Mouse (Mus musculus) erythroid progenitor cell, adult 5-6 weeks (primary cell): ENCODE results near the gene Ttc16. TPM values are rescaled to one million over a fixed set of nuclear protein-coding genes. Genes with fewer than 3 reads are reported as not detected.

Experiments used
- ATAC-seq: replicated peaks from 2 replicates; pipeline ENCODE4 v1.8.0; 2016; ENCODE audit warnings: moderate number of reproducible peaks, mild to moderate bottlenecking, moderate TSS enrichment, inconsistent platforms; ENCODE audit not compliant: poor library complexity, low FRiP score, severe bottlenecking
- total RNA-seq, 2 experiments: library from RNA; stranded (forward) in 1 of 2; stranded (reverse) in 1 of 2; fragments of 150-400 nt in 1 of 2; fragments of 186-747, 209-891 nt in 1 of 2; gene quantifications; 2 replicates each; pipeline versions ENCODE4 v1.2.3 to v1.2.4; 2015 to 2017; ENCODE audit warnings: low replicate concordance in 2 of 2

Ttc16 gene
- total RNA-seq, 2 experiments from 2014 or later, result 1.3 TPM; not detected in 1

GRCm38 (mm10) chr2:32784048-32784681 is 8.7 kb upstream of the Ttc16 start, which contains the start of gene Cfap157:
Gene Cfap157, minus strand, starts transcription at chr2:32784428.
- ATAC-seq, result no peak

DNA sequence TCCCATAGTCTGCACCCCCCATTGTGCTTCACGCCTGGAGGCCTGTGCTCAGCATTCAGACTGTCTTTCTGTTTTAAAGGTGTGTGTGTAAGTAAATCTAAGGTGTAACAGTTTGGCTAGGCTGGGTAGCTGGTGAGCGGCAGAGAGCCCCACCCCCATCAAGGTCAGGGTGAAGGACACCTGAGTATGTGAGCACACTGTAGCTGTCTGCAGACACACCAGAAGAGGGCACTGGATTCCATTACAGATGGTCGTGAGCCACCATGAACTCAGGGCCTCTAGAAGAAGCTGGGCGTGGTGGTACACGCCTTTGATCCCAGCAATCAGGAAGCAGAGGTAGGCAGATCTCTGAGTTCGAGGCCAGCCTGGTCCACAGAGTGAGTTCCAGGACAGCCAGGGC is 6.3 kb upstream of the Ttc16 start:
- no peak for ATAC-seq

DNA sequence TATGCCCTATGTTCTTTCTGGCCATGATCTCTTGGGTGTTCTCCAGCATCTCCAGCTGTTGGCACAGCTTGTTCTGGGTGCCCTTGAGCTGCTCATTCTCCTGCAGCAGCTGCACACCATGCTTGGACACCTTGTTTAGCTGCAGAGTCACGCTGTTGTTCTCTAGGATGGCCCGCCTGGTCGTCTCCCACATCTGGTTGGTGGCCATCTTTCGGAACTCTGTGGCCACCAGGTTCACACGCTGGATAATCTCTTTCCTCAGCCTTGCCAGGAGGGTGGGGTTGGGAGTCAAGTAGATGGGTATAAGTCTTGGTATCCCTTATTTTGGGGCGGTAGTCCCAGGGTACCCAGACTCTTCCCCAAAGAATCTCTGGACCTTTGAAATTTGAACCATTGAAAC is 4.3 kb upstream of the Ttc16 start:
- ATAC-seq, result no peak

GRCm38 (mm10) chr2:32779131-32779530 is 3.7 kb upstream of the Ttc16 start:
- ATAC-seq, result no peak

DNA sequence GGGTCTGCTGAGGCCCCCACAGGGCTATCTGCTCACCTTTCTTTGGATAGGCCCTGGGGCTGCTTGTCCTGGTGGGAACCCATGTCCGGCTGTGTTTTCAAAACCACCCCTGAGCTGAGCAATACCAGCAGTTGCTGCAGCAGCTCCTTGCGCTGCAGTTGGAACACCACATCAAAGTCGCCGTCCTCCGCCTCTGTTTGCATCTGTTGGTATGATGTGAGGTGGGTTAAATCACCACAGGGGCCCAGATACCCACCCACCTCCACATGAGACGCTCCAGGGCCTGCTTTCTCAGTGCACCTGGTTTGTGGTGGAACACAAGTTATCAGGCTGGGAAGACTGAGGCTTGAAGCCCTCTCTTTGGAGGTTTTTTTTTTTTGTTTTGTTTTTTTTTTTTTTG is 2.6 kb upstream of the Ttc16 start:
- ATAC-seq, result no peak

DNA sequence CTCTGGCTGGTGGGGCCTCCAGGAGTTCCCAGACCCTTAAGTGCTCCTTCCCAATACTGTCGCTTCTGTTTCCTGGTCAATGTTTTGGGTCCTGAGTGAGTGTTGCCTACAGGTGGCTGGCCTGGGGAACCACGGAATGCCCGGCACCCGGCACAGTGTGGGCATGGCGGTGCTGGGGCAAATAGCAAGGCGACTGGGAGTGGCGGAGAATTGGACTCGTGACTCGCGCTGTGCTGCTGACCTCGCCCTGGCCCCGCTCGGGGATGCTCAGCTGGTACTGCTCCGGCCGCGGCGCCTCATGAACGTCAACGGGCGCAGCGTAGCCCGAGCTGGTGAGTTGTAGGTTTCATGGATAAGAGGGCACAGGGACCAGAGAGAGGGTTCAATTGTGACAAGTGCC is 759 bp upstream of the Ttc16 start:
- no peak for ATAC-seq

DNA sequence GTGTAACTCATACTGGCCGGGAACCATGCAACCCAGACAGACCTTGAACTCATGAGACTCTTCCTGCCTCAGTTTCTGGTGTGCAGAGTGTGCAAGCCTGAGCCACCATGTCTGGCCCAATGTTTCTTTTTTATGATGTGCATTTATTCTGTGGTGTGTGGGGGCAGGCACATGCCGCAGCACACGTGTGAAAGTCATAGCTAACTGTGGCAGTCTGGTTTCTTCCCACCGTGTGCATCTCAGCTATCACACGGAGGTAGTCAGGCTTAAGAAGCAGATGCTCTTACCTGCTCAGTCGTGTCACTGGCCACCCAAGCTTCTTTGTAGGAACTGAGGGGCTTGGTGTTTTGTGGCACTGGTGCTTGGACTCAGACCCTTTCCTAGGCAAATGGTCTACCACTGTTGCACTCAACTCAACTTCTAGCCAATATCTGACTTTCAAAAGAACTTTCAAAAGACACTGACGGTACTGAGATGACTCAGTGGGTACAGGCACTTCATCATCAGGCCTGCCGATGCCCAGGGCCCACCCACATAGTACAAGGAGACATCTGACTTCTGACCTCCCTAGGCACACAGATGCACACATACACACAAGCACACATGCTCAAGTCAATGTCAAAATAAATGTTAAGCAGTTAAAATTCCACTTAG is 2.7 kb downstream of the Ttc16 start:
- no peak for ATAC-seq

- ATAC-seq, result no peak
These were observed 3.5 kb downstream of the Ttc16 start for GRCm38 (mm10) chr2:32771886-32772285.

DNA sequence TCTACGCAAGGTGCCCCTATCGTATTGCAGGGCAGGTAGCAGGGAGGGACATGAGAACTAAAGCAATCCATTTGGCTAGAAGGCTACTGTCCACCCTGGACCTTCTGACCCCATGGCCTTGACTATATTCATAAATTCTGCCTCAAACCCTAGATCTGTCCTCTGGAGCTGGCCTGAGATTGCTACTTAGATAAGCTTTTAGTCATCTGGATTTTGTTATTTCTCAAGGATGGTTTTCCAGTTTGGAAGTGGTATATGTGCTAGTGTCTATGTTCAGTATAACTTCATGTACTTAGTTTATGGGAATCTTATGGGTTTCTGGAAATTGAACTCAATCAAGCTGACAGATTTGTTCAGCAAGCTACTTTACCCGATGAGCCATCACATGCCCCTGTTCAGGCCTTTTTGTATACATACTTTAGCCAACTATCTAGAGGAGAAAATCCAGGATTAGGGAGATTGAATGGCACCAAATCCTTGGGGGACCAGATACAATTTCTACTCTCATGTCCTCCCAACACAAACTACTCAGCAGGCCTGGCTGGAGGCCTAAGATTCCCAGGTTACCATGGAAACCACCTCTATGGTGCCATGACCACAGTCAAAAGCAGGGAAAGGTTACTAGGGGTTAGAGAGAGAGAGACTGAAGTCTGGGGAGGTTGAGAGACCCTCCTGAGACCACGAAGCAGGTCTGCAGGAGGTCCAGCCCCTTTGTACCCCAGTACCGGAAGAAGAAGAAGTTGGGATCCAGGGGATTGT is 5.9 kb downstream of the Ttc16 start:
- ATAC-seq, result no peak

GRCm38 (mm10) chr2:32768661-32769285 is 6.7 kb downstream of the Ttc16 start:
- no peak for ATAC-seq

DNA sequence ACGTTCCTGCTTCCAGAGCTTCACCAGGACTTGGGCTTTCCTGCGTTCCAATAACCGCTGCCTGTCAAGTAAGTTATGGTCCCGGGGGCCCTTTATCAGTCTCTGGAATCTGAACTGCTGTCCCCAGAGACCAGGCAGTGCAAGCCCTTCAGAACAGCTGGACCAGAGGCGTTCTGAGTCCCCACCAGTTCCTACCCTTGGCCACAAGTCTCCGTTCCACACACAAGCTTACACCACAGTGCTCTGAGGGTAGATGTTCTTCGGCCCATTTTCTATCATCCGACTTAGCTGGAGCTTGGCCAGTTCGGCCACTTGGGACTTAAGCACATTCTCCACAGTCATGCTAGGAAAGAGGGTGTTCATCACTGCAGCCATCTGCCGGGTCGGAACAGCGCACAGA is 8.2 kb downstream of the Ttc16 start:
- ATAC-seq, result no peak

DNA sequence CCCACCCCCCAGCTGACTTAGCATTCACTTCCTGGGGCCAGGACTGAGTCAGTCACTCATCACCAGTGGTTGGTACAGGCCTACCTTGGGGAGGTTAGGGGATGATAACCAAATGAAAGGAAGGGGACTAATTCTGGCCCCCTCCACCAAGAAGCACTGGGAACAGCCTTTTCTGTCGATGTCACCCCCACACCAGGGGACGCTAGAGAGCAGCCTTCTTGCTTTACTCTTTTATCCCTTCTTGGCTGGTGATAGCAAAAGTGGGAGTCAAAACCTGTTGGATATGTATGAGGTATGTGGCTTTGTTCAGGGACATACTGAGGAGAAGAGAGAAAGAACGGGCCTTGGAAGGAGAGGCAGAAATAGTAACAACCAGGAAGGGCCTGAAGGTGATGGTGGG is 12.1 kb downstream of the Ttc16 start:
- ATAC-seq, result no peak

- no peak for ATAC-seq
These were observed 13.6 kb downstream of the Ttc16 start for GRCm38 (mm10) chr2:32761859-32762258.

- ATAC-seq, result no peak
These were observed 14.1 kb downstream of the Ttc16 start for GRCm38 (mm10) chr2:32761361-32761760.

DNA sequence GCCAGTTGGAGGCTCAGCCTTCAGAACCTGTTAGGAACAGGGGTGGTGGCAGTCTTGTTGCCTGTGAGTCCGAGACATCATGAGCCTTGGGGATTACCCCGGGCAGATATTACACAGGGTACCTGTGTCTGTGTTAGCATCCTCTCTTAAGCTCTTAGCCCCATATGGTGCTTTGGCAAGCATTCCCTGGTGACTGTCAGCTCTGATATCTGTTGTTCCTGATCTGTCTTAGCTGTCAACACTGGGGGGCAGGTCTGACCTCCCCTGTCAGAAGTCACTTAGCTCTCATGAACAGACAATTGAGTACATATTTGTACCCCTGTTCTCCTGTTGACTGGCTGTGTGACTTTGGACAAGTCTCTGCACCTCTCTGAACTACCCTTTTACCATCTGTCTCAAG is 16.4 kb downstream of the Ttc16 start:
- ATAC-seq, result no peak

GRCm38 (mm10) chr2:32758503-32758902 is 16.9 kb downstream of the Ttc16 start:
- no peak for ATAC-seq

DNA sequence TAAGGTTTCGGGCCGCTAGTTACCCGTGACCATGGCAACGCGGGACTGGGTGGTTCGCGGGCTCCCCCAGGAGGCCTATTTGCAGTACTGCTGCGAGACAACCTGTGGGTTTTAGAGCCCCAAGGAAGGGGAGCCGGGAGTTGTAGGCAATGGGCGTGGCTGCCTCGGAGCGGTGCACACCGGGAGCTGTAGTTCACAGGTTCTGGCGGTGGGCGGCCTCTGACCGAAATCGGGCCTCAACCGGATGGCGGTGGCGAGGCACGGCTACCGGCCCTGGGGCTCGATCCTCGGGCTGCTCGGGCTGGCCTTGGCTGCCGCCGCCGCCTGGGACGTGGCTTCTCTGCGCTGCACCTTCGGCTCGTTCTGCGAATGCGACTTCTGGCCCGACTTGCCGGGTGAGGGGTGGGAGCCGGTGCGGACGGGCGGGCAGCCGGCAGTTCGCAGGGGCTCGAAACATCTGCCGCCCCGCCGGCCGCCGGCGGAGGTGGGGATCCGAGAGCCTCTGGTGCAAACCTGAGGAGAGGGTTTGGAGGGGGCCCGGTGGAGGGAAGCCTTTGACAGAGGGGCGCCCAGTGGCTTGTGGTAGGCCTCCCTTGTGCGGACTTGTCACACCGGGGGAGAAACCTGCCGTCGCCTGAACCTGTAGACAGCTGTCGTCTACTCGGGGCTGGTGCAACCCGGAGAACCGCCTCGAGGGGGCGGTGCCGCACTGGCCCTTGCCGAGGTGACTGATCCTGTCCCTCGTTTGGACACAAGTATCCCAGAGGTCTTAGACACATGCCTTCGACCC is 18.2 kb downstream of the Ttc16 start, which contains the start of gene Tor2a:
Gene Tor2a (plus strand): TSS at position 179 of the 790 bp plus-strand sequence.
- peak; percentile 95 for ATAC-seq

GRCm38 (mm10) chr2:32756674-32757055 is 18.8 kb downstream of the Ttc16 start:
- peak; percentile 23 for ATAC-seq

- ATAC-seq, result no peak
These were observed 23.3 kb downstream of the Ttc16 start for GRCm38 (mm10) chr2:32752181-32752580.

DNA sequence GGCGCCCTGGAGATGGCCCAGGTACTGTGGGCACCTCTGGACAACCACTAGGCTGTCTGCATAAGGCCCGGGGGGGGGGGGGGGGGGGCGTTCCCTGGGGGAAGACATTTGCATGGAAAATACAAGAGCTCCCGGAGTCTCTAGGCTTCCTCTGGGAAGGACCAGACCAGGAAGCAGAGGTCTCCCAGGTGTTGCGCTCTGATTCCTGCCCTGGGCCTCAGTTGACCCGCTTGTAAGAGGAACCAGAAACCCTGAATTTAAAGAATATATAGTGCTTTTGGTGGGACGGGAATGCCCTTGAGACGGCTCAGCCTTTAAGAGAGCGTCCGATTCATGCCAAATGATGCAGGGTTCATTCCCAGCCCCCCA is 23.8 kb downstream of the Ttc16 start:
- no peak for ATAC-seq
